Mouse (Mus musculus) olfactory bulb, adult 2 months (tissue): ENCODE measurements around the gene Sh3bp5. TPM values are rescaled to one million over a fixed set of nuclear protein-coding genes. Genes with fewer than 3 reads are reported as not detected.

Experiments used
- H3K27ac ChIP-seq: fragments of 200-500 bp; 2 replicates; pipeline ENCODE4 v1.5.1; 2012; ENCODE audit warnings: low read depth, low read length; ENCODE audit not compliant: insufficient read depth
- H3K4me1 ChIP-seq: fragments of 200-500 bp; 2 replicates; pipeline ENCODE4 v1.6.1; 2012; ENCODE audit warnings: low read length; ENCODE audit not compliant: control insufficient read depth, insufficient read depth
- H3K4me3 ChIP-seq: fragments of 200-500 bp; 2 replicates; pipeline ENCODE4 v1.5.1; 2012; ENCODE audit warnings: mild to moderate bottlenecking, low read depth, low read length, moderate library complexity; ENCODE audit not compliant: insufficient read depth
- CTCF ChIP-seq: fragments of 200-500 bp; IDR thresholded peaks from 2 replicates; pipeline ENCODE4 v1.5.1; 2012; ENCODE audit warnings: low read depth, mild to moderate bottlenecking, low read length, moderate library complexity; ENCODE audit not compliant: insufficient read depth
- POLR2A ChIP-seq: fragments of 200-500 bp; IDR thresholded peaks from 2 replicates; pipeline ENCODE4 v1.6.1; 2012; ENCODE audit warnings: mild to moderate bottlenecking, low read depth, low read length, moderate library complexity; ENCODE audit not compliant: insufficient read depth
- WGBS: fragments of 180-500 bp; shearing (Covaris S2); methylation state at CpG from one replicate; pipeline ENCODE4 v1.1.7; 2018; 5-methylcytosine and 5-hydroxymethylcytosine counted together
- polyA plus RNA-seq: library from polyadenylated mRNA; stranded (reverse); fragments of >200 nt; gene quantifications from 2 replicates; pipeline ENCODE4 v1.2.4, GENCODE M21; 2012; ENCODE audit warnings: low replicate concordance; ENCODE audit not compliant: missing spikeins, insufficient read depth, insufficient read length

Gene Sh3bp5
- polyA plus RNA-seq, 1 experiment, result not detected

- no peak overlapping the region for H3K4me3 ChIP-seq
- no peak for TF ChIP-seq POLR2A
- no peak for TF ChIP-seq CTCF
- no peak overlapping the region for H3K27ac ChIP-seq
- 95% methylated on average over 1 of the region's 1 CpGs for WGBS
- peaks cover 5% of the 10 kb centered on the region; the same call in 1 of the 2 replicates for H3K4me1 ChIP-seq
Measured at GRCm38 (mm10) chr14:31327196-31327595, 108.7 kb downstream of the Sh3bp5 start.

GRCm38 (mm10) chr14:31326770-31327169, 109.1 kb downstream of the Sh3bp5 start:
- H3K27ac ChIP-seq, result no peak overlapping the region
- TF ChIP-seq POLR2A, result no peak
- WGBS, result 89% methylated on average over 7 of the region's 7 CpGs
- H3K4me3 ChIP-seq, result no peak overlapping the region
- peaks cover 5% of the 10 kb centered on the region; the same call in 1 of the 2 replicates for H3K4me1 ChIP-seq

- no peak overlapping the region for H3K4me3 ChIP-seq
- no peak for TF ChIP-seq POLR2A
- TF ChIP-seq CTCF, result no peak
- H3K27ac ChIP-seq, result no peak overlapping the region
- WGBS, result 50% methylated on average over 5 of the region's 5 CpGs
- H3K4me1 ChIP-seq, result peaks cover 5% of the 10 kb centered on the region; the same call in 1 of the 2 replicates
Measured at GRCm38 (mm10) chr14:31325551-31325950, 110.3 kb downstream of the Sh3bp5 start.

GRCm38 (mm10) chr14:31324851-31325250, 111.0 kb downstream of the Sh3bp5 start:
- peaks cover 5% of the 10 kb centered on the region; the same call in 1 of the 2 replicates for H3K4me1 ChIP-seq

GRCm38 (mm10) chr14:31323849-31324792, 111.8 kb downstream of the Sh3bp5 start, which contains the start of gene Dnah1:
Gene Dnah1 (minus strand): TSS chr14:31323896.
- Histone ChIP-seq H3K4me3 (peak within 1 kb of the TSS; percentile 8), H3K27ac (no peak within 1 kb of the TSS), H3K4me1 (peaks cover 5% of the 10 kb centered on the region; the same call in 1 of the 2 replicates)
- WGBS, result 36% methylated on average over 28 of the region's 28 CpGs
- TF ChIP-seq POLR2A (no peak), CTCF (no peak)

More at GRCm38 (mm10) chr14:31324851-31325250, 111.0 kb downstream of the Sh3bp5 start:
- Histone ChIP-seq H3K27ac (no peak overlapping the region), H3K4me3 (no peak overlapping the region)
- no peak for TF ChIP-seq POLR2A
- no peak for TF ChIP-seq CTCF
- WGBS, result 72% methylated on average over 10 of the region's 10 CpGs

- WGBS, result 43% methylated on average over 4 of the region's 4 CpGs
- H3K27ac ChIP-seq, result no peak overlapping the region
- no peak overlapping the region for H3K4me3 ChIP-seq
- no peak for TF ChIP-seq CTCF
- no peak for TF ChIP-seq POLR2A
- H3K4me1 ChIP-seq, result peaks cover 5% of the 10 kb centered on the region; the same call in 1 of the 2 replicates
Measured at GRCm38 (mm10) chr14:31323189-31323588, 112.7 kb downstream of the Sh3bp5 start.

GRCm38 (mm10) chr14:31322191-31322590, 113.7 kb downstream of the Sh3bp5 start:
- Histone ChIP-seq H3K27ac (no peak overlapping the region), H3K4me3 (no peak overlapping the region), H3K4me1 (peaks cover 5% of the 10 kb centered on the region; the same call in 1 of the 2 replicates)
- TF ChIP-seq CTCF (no peak), POLR2A (no peak)
- 90% methylated on average over 3 of the region's 3 CpGs for WGBS

- TF ChIP-seq POLR2A (no peak), CTCF (no peak)
- H3K27ac ChIP-seq, result no peak overlapping the region
- WGBS, result 92% methylated on average over 11 of the region's 11 CpGs
- H3K4me1 ChIP-seq, result peaks cover 5% of the 10 kb centered on the region; the same call in 1 of the 2 replicates
- no peak overlapping the region for H3K4me3 ChIP-seq
Measured at GRCm38 (mm10) chr14:31321181-31321580, 114.7 kb downstream of the Sh3bp5 start.

- no peak overlapping the region for H3K4me3 ChIP-seq
- no peak for TF ChIP-seq POLR2A
- no peak for TF ChIP-seq CTCF
- peaks cover 5% of the 10 kb centered on the region; the same call in 1 of the 2 replicates for H3K4me1 ChIP-seq
- 94% methylated on average over 10 of the region's 10 CpGs for WGBS
- H3K27ac ChIP-seq, result no peak overlapping the region
Measured at GRCm38 (mm10) chr14:31319546-31319945, 116.3 kb downstream of the Sh3bp5 start.
